Mouse (Mus musculus) bone marrow macrophage, adult 2 months (primary cell): ENCODE results near the gene Taf6l. TPM values are rescaled to one million over a fixed set of nuclear protein-coding genes. Genes with fewer than 3 reads are reported as not detected.
A peak's percentile ranks its signal among the peaks of the same experiment; 100 is the strongest.

ENCODE experiments used
- H3K27ac ChIP-seq: 2 replicates; pipeline ENCODE4 v1.5.1; 2012; ENCODE audit warnings: low read depth, low read length; ENCODE audit not compliant: insufficient read depth
- H3K4me1 ChIP-seq: 2 replicates; pipeline ENCODE4 v1.6.1; 2012; ENCODE audit warnings: low read length; ENCODE audit not compliant: control insufficient read depth, insufficient read depth
- H3K4me3 ChIP-seq: 2 replicates; pipeline ENCODE4 v1.5.1; 2012; ENCODE audit warnings: mild to moderate bottlenecking, low read length, moderate library complexity; ENCODE audit not compliant: insufficient read depth
- CTCF ChIP-seq: IDR thresholded peaks from 2 replicates; pipeline ENCODE4 v1.5.1; 2012; ENCODE audit warnings: low read depth, mild to moderate bottlenecking, low read length, moderate library complexity
- POLR2A ChIP-seq: IDR thresholded peaks from 2 replicates; pipeline ENCODE4 v1.6.1; 2012; ENCODE audit warnings: mild to moderate bottlenecking, low read depth, low read length, borderline replicate concordance
- polyA plus RNA-seq: library from polyadenylated mRNA; stranded (reverse); fragments of >200 nt; gene quantifications from 2 replicates; pipeline ENCODE4 v1.2.4, GENCODE M21; 2012; ENCODE audit not compliant: missing spikeins, insufficient read depth, insufficient read length

Taf6l gene
- polyA plus RNA-seq, 1 experiment, result 18.1 TPM

DNA sequence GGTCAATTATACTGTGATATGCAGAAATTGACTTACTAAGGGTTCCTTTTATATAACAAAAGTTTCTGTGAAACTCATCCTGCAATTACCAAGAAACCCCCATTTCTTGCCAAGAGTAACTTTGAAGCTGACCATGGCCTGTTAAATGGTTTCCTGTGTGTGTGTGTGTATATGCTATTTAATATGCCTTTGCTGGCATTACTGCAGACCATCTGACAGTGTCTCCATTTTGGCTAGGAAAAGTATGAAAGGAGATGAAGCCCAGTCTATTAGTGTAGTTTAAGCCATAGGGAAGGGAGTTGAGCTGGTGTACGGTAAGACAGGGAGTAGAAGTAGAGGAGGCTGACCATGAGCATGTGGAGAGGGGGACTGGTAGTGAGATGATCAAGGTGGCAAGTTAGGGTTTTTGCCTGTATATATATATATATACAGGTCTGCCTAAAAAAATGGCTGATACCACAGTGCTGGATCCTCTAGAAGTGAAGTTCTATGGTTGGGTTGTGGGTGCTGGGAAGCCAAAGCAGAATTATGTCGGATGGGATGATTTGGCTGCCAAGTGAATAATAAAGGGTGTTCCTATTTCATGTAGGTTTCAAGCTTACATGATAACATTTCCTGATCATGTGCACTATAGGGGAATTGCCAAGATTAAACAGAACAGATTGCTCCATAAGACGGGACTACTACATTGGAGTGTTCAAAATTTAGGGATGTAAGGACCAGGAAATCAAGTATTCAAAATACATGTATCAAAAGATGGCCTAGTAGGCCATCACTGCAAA is 59.4 kb downstream of the Taf6l start:
- TF ChIP-seq CTCF, result no peak
- TF ChIP-seq POLR2A, result no peak
- Histone ChIP-seq H3K4me1 (peaks cover 4% of the 10 kb centered on the region), H3K4me3 (no peak overlapping the region), H3K27ac (no peak overlapping the region)

DNA sequence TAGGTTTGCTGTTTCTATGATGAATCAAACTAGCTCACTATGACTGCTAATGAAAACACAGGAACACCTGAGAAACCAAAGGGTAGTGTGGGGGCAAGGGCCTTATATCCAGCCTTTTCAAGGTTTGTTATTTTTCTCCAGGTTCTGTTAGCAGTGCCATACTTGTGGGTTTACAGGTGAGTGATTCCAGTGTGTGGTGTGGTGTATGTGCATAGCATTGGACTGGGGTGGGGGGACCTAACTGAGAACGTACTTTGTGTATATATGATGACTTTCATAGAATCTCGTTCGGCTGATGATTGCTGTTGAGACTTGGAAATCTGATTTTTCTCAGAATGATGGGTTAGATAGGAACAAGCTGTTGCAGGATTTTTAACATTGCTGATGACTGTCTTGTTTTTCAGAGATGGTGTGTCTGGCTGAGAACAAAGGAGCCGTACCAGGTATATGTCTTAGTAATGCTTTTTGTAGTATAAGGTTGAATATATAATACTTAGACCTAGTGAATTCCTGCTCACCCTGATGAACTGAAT is 61.1 kb downstream of the Taf6l start:
- TF ChIP-seq CTCF, result no peak
- TF ChIP-seq POLR2A, result no peak
- H3K27ac ChIP-seq, result 0 out of 2 replicates have a peak overlapping the region, but pooled peaks have one; percentile 8
- H3K4me3 ChIP-seq, result peak overlapping the region; percentile 80
- H3K4me1 ChIP-seq, result peaks cover 9% of the 10 kb centered on the region

Other genes with a start within 250 kb of the Taf6l start
- gene Slc22a8, start 195.2 kb downstream of the Taf6l start, polyA plus RNA-seq, result not detected in 2 replicates
- not detected in 2 replicates for gene Slc22a6, start 168.4 kb downstream of the Taf6l start, polyA plus RNA-seq
- gene Chrm1, start 122.6 kb downstream of the Taf6l start, polyA plus RNA-seq, result not detected in 2 replicates
- gene Slc3a2, start 63.0 kb downstream of the Taf6l start, polyA plus RNA-seq, result 160 and 172 TPM in 2 replicates
- gene Wdr74, start 50.6 kb downstream of the Taf6l start, polyA plus RNA-seq, result 22.2 and 25.8 TPM in 2 replicates
- gene 1700092M07Rik, start 45.7 kb downstream of the Taf6l start, polyA plus RNA-seq, result not detected in 2 replicates
- 84.2 and 100 TPM in 2 replicates for gene Stx5a, start 45.0 kb downstream of the Taf6l start, polyA plus RNA-seq
- gene Nxf1, start 29.3 kb downstream of the Taf6l start, polyA plus RNA-seq, result 142 and 162 TPM in 2 replicates
- 28.3 and 34.4 TPM in 2 replicates for gene Tmem223, start 15.4 kb downstream of the Taf6l start, polyA plus RNA-seq
- gene Tmem179b, start 11.9 kb downstream of the Taf6l start, polyA plus RNA-seq, result 147 and 148 TPM in 2 replicates
- gene Polr2g, start 12.2 kb upstream of the Taf6l start, polyA plus RNA-seq, result 62.4 and 62.5 TPM in 2 replicates
- gene Zbtb3, start 16.1 kb upstream of the Taf6l start, polyA plus RNA-seq, result 2.0 and 2.4 TPM in 2 replicates
- gene Ttc9c, start 32.9 kb upstream of the Taf6l start, polyA plus RNA-seq, result 37.6 and 38.7 TPM in 2 replicates
- gene Hnrnpul2, start 33.6 kb upstream of the Taf6l start, polyA plus RNA-seq, result 94.2 and 102 TPM in 2 replicates
- 45.4 and 59.2 TPM in 2 replicates for gene AC129217.1, start 43.4 kb upstream of the Taf6l start, polyA plus RNA-seq
- gene Bscl2, start 51.0 kb upstream of the Taf6l start, polyA plus RNA-seq, result 77.4 and 81.8 TPM in 2 replicates
- gene Gng3, start 52.8 kb upstream of the Taf6l start, polyA plus RNA-seq, result not detected in 2 replicates
- gene Lrrn4cl, start 64.4 kb upstream of the Taf6l start, polyA plus RNA-seq, result not detected in 2 replicates
- 193 and 215 TPM in 2 replicates for gene Ubxn1, start 85.1 kb upstream of the Taf6l start, polyA plus RNA-seq
- 37.2 and 40.9 TPM in 2 replicates for gene Uqcc3, start 94.5 kb upstream of the Taf6l start, polyA plus RNA-seq
- 12.6 and 13.7 TPM in 2 replicates for gene Lbhd1, start 97.3 kb upstream of the Taf6l start, polyA plus RNA-seq
- not detected in 2 replicates for gene Gm49403, start 97.5 kb upstream of the Taf6l start, polyA plus RNA-seq
- gene 1810009A15Rik, start 102.4 kb upstream of the Taf6l start, polyA plus RNA-seq, result 40.1 and 43.1 TPM in 2 replicates
- gene Gm49416, start 102.5 kb upstream of the Taf6l start, polyA plus RNA-seq, result 4.9 TPM in 1 of 2 replicates, not detected in the other
- gene Ints5, start 106.6 kb upstream of the Taf6l start, polyA plus RNA-seq, result 11.5 and 11.8 TPM in 2 replicates
- gene Ganab, start 111.7 kb upstream of the Taf6l start, polyA plus RNA-seq, result 82.5 and 91.3 TPM in 2 replicates
- gene B3gat3, start 134.0 kb upstream of the Taf6l start, polyA plus RNA-seq, result 35.5 and 40.8 TPM in 2 replicates
- 2.5 and 3.6 TPM in 2 replicates for gene Rom1, start 142.9 kb upstream of the Taf6l start, polyA plus RNA-seq
- 33.1 and 33.7 TPM in 2 replicates for gene Eml3, start 143.1 kb upstream of the Taf6l start, polyA plus RNA-seq
- 78.6 and 81.2 TPM in 2 replicates for gene Mta2, start 155.5 kb upstream of the Taf6l start, polyA plus RNA-seq
- 12.5 and 14.6 TPM in 2 replicates for gene Tut1, start 167.4 kb upstream of the Taf6l start, polyA plus RNA-seq
- gene Eef1g, start 180.6 kb upstream of the Taf6l start, polyA plus RNA-seq, result 220 and 226 TPM in 2 replicates
- gene Ahnak, start 202.9 kb upstream of the Taf6l start, polyA plus RNA-seq, result 440 and 513 TPM in 2 replicates